Comparison of ENCODE assay signal across 24 mouse cellular contexts in genomic region chr17:10198662-10199061, GRCm38 (mm10).
DNase-seq lines count a peak whose midpoint lies in the region; ATAC-seq and TF ChIP-seq lines count a peak whose summit lies in the region.
"Had no signal": no experiment of that assay in that cellular context is flagged by ENCODE, and none has a peak within 500 bp of the region (broad histone marks: within the 10 kb centered on the region; RNA-seq: fewer than 3 reads in every experiment).

No protein-coding gene starts in this region.

- 59% methylated on average over 2 of the region's 2 CpGs for WGBS in heart, adult 2 months
- 79% methylated on average over 2 of the region's 2 CpGs for WGBS in hindbrain, postnatal 0 days
- 86% methylated on average over 2 of the region's 2 CpGs for WGBS in hindbrain, embryonic 12.5 days

- intact Hi-C loops in heart, adult 2 months (cut with DNase I) = loop anchor here (5.0 to 10.0 kb wide), 4 partner anchors 86 to 444 kb away; no protein-coding TSS in a partner anchor

- peaks cover 22% of the 10 kb centered on the region for H3K36me3 ChIP-seq in heart, adult 2 months (ENCODE audit: control insufficient read depth, insufficient read depth, low read length)
- no peaks in the 10 kb centered on the region for H3K36me3 ChIP-seq in hindbrain, postnatal 0 days (ENCODE audit: insufficient read depth, low read length)
- H3K36me3 ChIP-seq in hindbrain, embryonic 12.5 days = 0 out of 2 replicates have a peak, but pooled peaks cover 3% of the 10 kb centered on the region
- no peaks in the 10 kb centered on the region for H3K36me3 ChIP-seq in testis, adult 2 months (ENCODE audit: control insufficient read depth, insufficient read depth, low read length)
- H3K36me3 ChIP-seq: embryonic facial prominence, embryonic 12.5 days; liver, embryonic 13.5 days had no signal

- H3K4me2 ChIP-seq in hindbrain, postnatal 0 days (ENCODE audit: low read depth, low read length) = no peak overlapping the region
- H3K4me2 ChIP-seq in hindbrain, embryonic 12.5 days (replicated peaks) = no peak overlapping the region
- H3K4me2 ChIP-seq: embryonic facial prominence, embryonic 12.5 days; forebrain, embryonic 12.5 days; liver, embryonic 13.5 days; midbrain, embryonic 11.5 days had no signal

- H3K27ac ChIP-seq in heart, adult 2 months = no peak overlapping the region
- no peak overlapping the region for H3K27ac ChIP-seq in hindbrain, postnatal 0 days
- no peak overlapping the region for H3K27ac ChIP-seq in hindbrain, embryonic 12.5 days
- no peak overlapping the region for H3K27ac ChIP-seq in testis, adult 2 months (ENCODE audit: control insufficient read depth, insufficient read depth, low read depth, low read length)
- H3K27ac ChIP-seq: embryonic facial prominence, embryonic 12.5 days; forebrain, embryonic 12.5 days; left cerebral cortex, adult 2 months; liver, embryonic 13.5 days had no signal

- TF ChIP-seq POLR2A in heart, adult 2 months (IDR thresholded peaks at IDR 0.05; ENCODE audit: insufficient read depth, low read depth, low read length) = no peak
- TF ChIP-seq POLR2A in testis, adult 2 months (IDR thresholded peaks at IDR 0.05; ENCODE audit: control insufficient read depth, low read depth, low read length) = no peak

- H3K9me3 ChIP-seq in hindbrain, postnatal 0 days (ENCODE audit: low read length) = no peaks in the 10 kb centered on the region
- 0 out of 2 replicates have a peak, but pooled peaks cover 6% of the 10 kb centered on the region for H3K9me3 ChIP-seq in hindbrain, embryonic 12.5 days (replicated peaks)
- H3K9me3 ChIP-seq: embryonic facial prominence, embryonic 12.5 days; liver, embryonic 13.5 days had no signal

- no peaks in the 10 kb centered on the region for H3K79me2 ChIP-seq in heart, adult 2 months (replicated peaks; ENCODE audit: control insufficient read depth, insufficient read depth, low read length)

- DNase-seq in heart, adult 2 months = no peak
- no peak for DNase-seq in heart, adult 8-10 months (ENCODE audit: low spot score)
- DNase-seq in hindbrain, postnatal 0 days (ENCODE audit: low spot score) = no peak
- no peak for DNase-seq in testis, postnatal 10 days (ENCODE audit: low spot score)
- no peak for DNase-seq in kidney, adult 8-10 months
- DNase-seq: adrenal gland, adult 8-10 months; cerebellum, adult 18-20 months; cerebellum, postnatal 14 days; heart, postnatal 10 days; kidney, adult 11 months; kidney, postnatal 4 days; layer of hippocampus, adult 9-11 months; liver, embryonic 13.5 days; lung, adult 2 months; right cerebral cortex, postnatal 14 days; thymus, postnatal 14 days had no signal

- no peak overlapping the region for H3K4me3 ChIP-seq in heart, adult 2 months
- H3K4me3 ChIP-seq in hindbrain, postnatal 0 days (ENCODE audit: low read length) = no peak overlapping the region
- no peak overlapping the region for H3K4me3 ChIP-seq in hindbrain, embryonic 12.5 days
- peak overlapping the region; percentile 59; the same call in 1 of the 2 replicates for H3K4me3 ChIP-seq in testis, adult 2 months (ENCODE audit: control insufficient read depth, low read depth, low read length)
- H3K4me3 ChIP-seq: embryonic facial prominence, embryonic 12.5 days; erythroblast, embryonic 14.5 days; forebrain, embryonic 12.5 days; left cerebral cortex, adult 2 months; liver, embryonic 13.5 days had no signal

- ATAC-seq in hindbrain, postnatal 0 days = no peak
- ATAC-seq in hindbrain, embryonic 12.5 days (ENCODE audit: low FRiP score) = no peak
- ATAC-seq: activated CD4-positive, CD25-positive, alpha-beta regulatory T cell, adult 4 months had no signal

- H3K27me3 ChIP-seq in heart, adult 2 months (ENCODE audit: control insufficient read depth, insufficient read depth, low read length) = no peaks in the 10 kb centered on the region
- no peaks in the 10 kb centered on the region for H3K27me3 ChIP-seq in hindbrain, postnatal 0 days (ENCODE audit: insufficient read depth, low read length)
- H3K27me3 ChIP-seq in hindbrain, embryonic 12.5 days = no peaks in the 10 kb centered on the region
- no peaks in the 10 kb centered on the region for H3K27me3 ChIP-seq in testis, adult 2 months (ENCODE audit: control insufficient read depth, insufficient read depth, low read length)
- H3K27me3 ChIP-seq: embryonic facial prominence, embryonic 12.5 days; forebrain, embryonic 12.5 days; liver, embryonic 13.5 days had no signal

- no peak overlapping the region for H3K9ac ChIP-seq in heart, adult 2 months (ENCODE audit: low read depth, low read length)
- H3K9ac ChIP-seq in hindbrain, postnatal 0 days (replicated peaks; ENCODE audit: low read length) = no peak overlapping the region
- no peak overlapping the region for H3K9ac ChIP-seq in hindbrain, embryonic 12.5 days
- H3K9ac ChIP-seq: embryonic facial prominence, embryonic 12.5 days; forebrain, embryonic 12.5 days; liver, embryonic 13.5 days had no signal

- H3K4me1 ChIP-seq in heart, adult 2 months (ENCODE audit: control insufficient read depth, insufficient read depth, low read length) = peaks cover 3% of the 10 kb centered on the region
- no peaks in the 10 kb centered on the region for H3K4me1 ChIP-seq in hindbrain, postnatal 0 days (ENCODE audit: insufficient read depth, low read length)
- no peaks in the 10 kb centered on the region for H3K4me1 ChIP-seq in hindbrain, embryonic 12.5 days
- no peaks in the 10 kb centered on the region for H3K4me1 ChIP-seq in testis, adult 2 months (ENCODE audit: control insufficient read depth, insufficient read depth, low read length)
- H3K4me1 ChIP-seq: embryonic facial prominence, embryonic 12.5 days; forebrain, embryonic 12.5 days; liver, embryonic 13.5 days had no signal

- TF ChIP-seq EP300 in heart, adult 2 months (IDR thresholded peaks at IDR 0.05; ENCODE audit: insufficient read depth, low read depth, low read length) = no peak

- TF ChIP-seq CTCF in heart, adult 2 months (IDR thresholded peaks at IDR 0.05) = peak; percentile 24; the same call in 1 of the 2 replicates
- peak; percentile 29 for TF ChIP-seq CTCF in hindbrain, postnatal 0 days (IDR thresholded peaks at IDR 0.05; ENCODE audit: low read depth)
- no peak for TF ChIP-seq CTCF in testis, adult 2 months (IDR thresholded peaks at IDR 0.05; ENCODE audit: control insufficient read depth, insufficient read depth, insufficient replicate concordance, low read depth, low read length)
